Mouse (Mus musculus) frontal cortex, adult (tissue): ENCODE measurements around the gene Sorbs1.

Experiments used
- ATAC-seq: cut with Nextera tagmentation; 2 replicates; pipeline ENCODE4 v1.9.2; 2017; ENCODE audit warnings: mild to moderate bottlenecking, moderate library complexity, mixed read lengths; ENCODE audit not compliant: low TSS enrichment

Gene Sorbs1

GRCm38 (mm10) chr19:40268493-40268892 lies 245.1 kb downstream of the Sorbs1 start:
- ATAC-seq, result no peak

- ATAC-seq, result no peak
These were observed 246.2 kb downstream of the Sorbs1 start for GRCm38 (mm10) chr19:40267380-40267779.

GRCm38 (mm10) chr19:40259485-40259884 lies 254.1 kb downstream of the Sorbs1 start:
- no peak for ATAC-seq

GRCm38 (mm10) chr19:40257396-40257795 lies 256.2 kb downstream of the Sorbs1 start:
- ATAC-seq, result no peak

GRCm38 (mm10) chr19:40256376-40257050 lies 257.1 kb downstream of the Sorbs1 start:
- ATAC-seq, result no peak

GRCm38 (mm10) chr19:40255561-40255960 lies 258.0 kb downstream of the Sorbs1 start:
- ATAC-seq, result no peak

- no peak for ATAC-seq
These were observed 258.8 kb downstream of the Sorbs1 start for GRCm38 (mm10) chr19:40254741-40255140.

- ATAC-seq, result no peak
These were observed 259.8 kb downstream of the Sorbs1 start for GRCm38 (mm10) chr19:40253768-40254167.

- no peak for ATAC-seq
These were observed 262.5 kb downstream of the Sorbs1 start for GRCm38 (mm10) chr19:40251115-40251514.

- no peak for ATAC-seq
These were observed 264.2 kb downstream of the Sorbs1 start for GRCm38 (mm10) chr19:40249352-40249751.

- no peak for ATAC-seq
These were observed 265.1 kb downstream of the Sorbs1 start for GRCm38 (mm10) chr19:40248476-40248875.

GRCm38 (mm10) chr19:40247268-40247666 lies 266.3 kb downstream of the Sorbs1 start:
- no peak for ATAC-seq

GRCm38 (mm10) chr19:40246646-40247267 lies 266.8 kb downstream of the Sorbs1 start:
- no peak for ATAC-seq
